Mouse (Mus musculus) CH12.LX (cell line): Measurements from ENCODE around the gene Pccb. TPM values are rescaled to one million over a fixed set of nuclear protein-coding genes. Genes with fewer than 3 reads are reported as not detected.

Experiments used
- DNase-seq: peaks from one replicate; pipeline ENCODE4 v3.0.0-alpha.2; 2013; ENCODE audit errors: extremely low read depth
- H3K27ac ChIP-seq: 2 replicates; pipeline ENCODE4 v1.5.1; 2012; ENCODE audit warnings: low read depth, mild to moderate bottlenecking, control low read depth, moderate library complexity; ENCODE audit not compliant: insufficient read depth
- H3K27me3 ChIP-seq: replicated peaks from 2 replicates; pipeline ENCODE3; 2012; ENCODE audit warnings: inconsistent platforms
- H3K36me3 ChIP-seq, 2 experiments: replicated peaks in 1 of 2; 2 replicates each; pipeline versions ENCODE3 to v1.6.1; 2012; ENCODE audit warnings: inconsistent platforms in 1 of 2, low read length in 1 of 2, mild to moderate bottlenecking in 1 of 2, mixed read lengths in 1 of 2, moderate library complexity in 1 of 2; ENCODE audit not compliant: control insufficient read depth in 1 of 2, insufficient read depth in 1 of 2
- H3K4me1 ChIP-seq, 2 experiments: 2 replicates each; pipeline ENCODE4 v1.6.1; 2012; ENCODE audit warnings: inconsistent platforms in 1 of 2, moderate library complexity in 1 of 2; ENCODE audit not compliant: insufficient read depth in 2 of 2, control insufficient read depth in 1 of 2
- H3K4me2 ChIP-seq: 2 replicates; pipeline ENCODE4 v1.6.1; 2012; ENCODE audit warnings: low read depth, mild to moderate bottlenecking, control low read depth; ENCODE audit not compliant: poor library complexity, insufficient read depth, severe bottlenecking
- H3K4me3 ChIP-seq, 3 experiments: fragments of 150-350 bp in 1 of 3; sonication (generic) in 1 of 3; replicated peaks in 1 of 3; 2 replicates each; pipeline versions ENCODE3 to v1.5.1; 2011 to 2012; ENCODE audit warnings: low read depth in 2 of 3, low read length in 2 of 3, mild to moderate bottlenecking in 2 of 3, moderate library complexity in 2 of 3, control low read depth in 1 of 3, improper control_type of control experiment in 1 of 3, inconsistent platforms in 1 of 3, mixed read lengths in 1 of 3; ENCODE audit not compliant: poor library complexity in 1 of 3
- H3K79me2 ChIP-seq: replicated peaks from 2 replicates; pipeline ENCODE4 v1.6.1; 2012; ENCODE audit warnings: mild to moderate bottlenecking, moderate library complexity; ENCODE audit not compliant: control insufficient read depth, poor library complexity, insufficient read depth, severe bottlenecking; ENCODE audit errors: extremely low read depth
- H3K9ac ChIP-seq: 2 replicates; pipeline ENCODE4 v1.6.1; 2012; ENCODE audit warnings: low read depth, mild to moderate bottlenecking, control low read depth, moderate library complexity; ENCODE audit not compliant: insufficient read depth
- H3K9me3 ChIP-seq: replicated peaks from 2 replicates; pipeline ENCODE3; 2012; ENCODE audit warnings: low read length, inconsistent platforms, mixed read lengths
- CHD2 ChIP-seq: IDR thresholded peaks from 2 replicates; pipeline ENCODE4 v1.6.1; 2011; ENCODE audit warnings: low read length, improper control_type of control experiment
- CTCF ChIP-seq, 2 experiments: IDR thresholded peaks in 1 of 2; conservative IDR thresholded peaks in 1 of 2; 2 replicates each; pipeline ENCODE4 v1.5.1; 2011 to 2012; ENCODE audit warnings: low read depth in 2 of 2, low read length in 2 of 2, improper control_type of control experiment in 1 of 2, inconsistent platforms in 1 of 2, mild to moderate bottlenecking in 1 of 2, moderate library complexity in 1 of 2
- E2F4 ChIP-seq: IDR thresholded peaks from 2 replicates; pipeline ENCODE4 v1.6.1; 2011; ENCODE audit warnings: low read depth, low read length, improper control_type of control experiment; ENCODE audit not compliant: insufficient replicate concordance
- EP300 ChIP-seq: IDR thresholded peaks from 2 replicates; pipeline ENCODE4 v1.6.1; 2011; ENCODE audit warnings: low read length, improper control_type of control experiment
- ETS1 ChIP-seq: conservative IDR thresholded peaks from 2 replicates; pipeline ENCODE4 v1.6.1; 2012; ENCODE audit warnings: low read depth, mild to moderate bottlenecking, inconsistent platforms, low read length, improper control_type of control experiment, moderate library complexity
- GABPA ChIP-seq: IDR thresholded peaks from 2 replicates; pipeline ENCODE4 v1.6.1; 2012; ENCODE audit warnings: low read depth, low read length, improper control_type of control experiment, inconsistent platforms; ENCODE audit not compliant: insufficient replicate concordance
- JUND ChIP-seq: conservative IDR thresholded peaks from 2 replicates; pipeline ENCODE4 v1.6.1; 2011; ENCODE audit warnings: low read depth, low read length, improper control_type of control experiment
- MAFK ChIP-seq: IDR thresholded peaks from 2 replicates; pipeline ENCODE4 v1.6.1; 2011; ENCODE audit warnings: low read length, improper control_type of control experiment; ENCODE audit not compliant: insufficient replicate concordance
- MYC ChIP-seq: IDR thresholded peaks from 2 replicates; pipeline ENCODE4 v1.6.1; 2011; ENCODE audit warnings: low read depth, mild to moderate bottlenecking, improper control_type of control experiment, low read length
- NELFE ChIP-seq: IDR thresholded peaks from 2 replicates; pipeline ENCODE4 v1.6.1; 2011; ENCODE audit warnings: low read depth, low read length, improper control_type of control experiment
- NRF1 ChIP-seq: IDR thresholded peaks from 2 replicates; pipeline ENCODE4 v1.6.1; 2014; ENCODE audit warnings: low read depth, mild to moderate bottlenecking, inconsistent platforms, low read length, improper control_type of control experiment, moderate library complexity
- POLR2AphosphoS2 ChIP-seq: IDR thresholded peaks from 2 replicates; pipeline ENCODE4 v1.6.1; 2011; ENCODE audit warnings: low read depth, low read length, improper control_type of control experiment
- RAD21 ChIP-seq: IDR thresholded peaks from 2 replicates; pipeline ENCODE4 v1.6.1; 2011; ENCODE audit warnings: low read depth, mild to moderate bottlenecking, low read length, improper control_type of control experiment, moderate library complexity
- RCOR1 ChIP-seq: conservative IDR thresholded peaks from 2 replicates; pipeline ENCODE4 v1.6.1; 2012; ENCODE audit warnings: low read depth, mild to moderate bottlenecking, inconsistent platforms, low read length, improper control_type of control experiment
- TCF12 ChIP-seq: IDR thresholded peaks from 2 replicates; pipeline ENCODE4 v1.6.1; 2014; ENCODE audit warnings: low read depth, mild to moderate bottlenecking, inconsistent platforms, low read length, improper control_type of control experiment
- USF2 ChIP-seq: conservative IDR thresholded peaks from 2 replicates; pipeline ENCODE4 v1.6.1; 2011; ENCODE audit warnings: low read depth, low read length, improper control_type of control experiment
- dilution Hi-C: fragments of 300-500 bp; cut with MboI; formaldehyde crosslinking; loops from 2 replicates; pipeline ENCODE4 v1.14.3; 2020; ENCODE audit warnings: low sequenced_read_pairs; ENCODE audit not compliant: extremely low pct_unique_long_range_greater_than_20kb, extremely low pct_ligation_motif_present
- in situ Hi-C: fragments of 300-500 bp; cut with MboI; formaldehyde crosslinking; loops from 3 replicates; pipeline ENCODE4 v1.14.3; 2019; ENCODE audit warnings: low sequenced_read_pairs, low pct_ligation_motif_present, low pct_unique_long_range_greater_than_20kb, mixed read lengths
- polyA plus RNA-seq: library from polyadenylated mRNA; unstranded; fragments of >175 nt; gene quantifications from 2 replicates; pipeline ENCODE4 v1.2.1, GENCODE M21; 2012; ENCODE audit warnings: low read depth; ENCODE audit not compliant: insufficient read length
- total RNA-seq, 2 experiments: library from RNA; depleted of rRNA; stranded (reverse); fragments of 300-350 nt in 1 of 2; fragments of >200 nt in 1 of 2; gene quantifications; 2 replicates each; pipeline ENCODE4 v1.2.3; 2012 to 2014

Gene Pccb
- total and polyA plus RNA-seq, 3 experiments = 18.4 to 31.6 (median 18.7) TPM

DNA sequence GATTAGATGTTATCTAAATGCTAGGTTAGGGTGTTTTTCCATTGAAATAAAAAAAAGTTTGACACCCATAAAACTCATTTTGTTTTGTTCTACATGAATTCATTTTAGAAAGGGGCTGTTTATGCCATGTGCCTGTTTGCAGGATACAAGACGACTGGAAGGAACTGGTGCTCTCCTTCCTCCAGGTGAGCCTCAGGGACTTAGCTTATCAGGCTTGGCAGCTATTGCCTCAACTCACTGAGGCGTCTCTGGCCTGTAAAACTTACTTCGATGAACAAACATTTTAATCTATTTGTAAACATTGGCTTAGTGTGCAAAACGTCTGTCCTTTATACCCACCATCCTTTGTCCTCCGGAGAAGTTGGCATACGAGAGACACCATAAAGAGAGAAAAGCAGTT is 18.0 kb upstream of the Pccb start:
- no peak overlapping the region for H3K4me3 ChIP-seq

DNA sequence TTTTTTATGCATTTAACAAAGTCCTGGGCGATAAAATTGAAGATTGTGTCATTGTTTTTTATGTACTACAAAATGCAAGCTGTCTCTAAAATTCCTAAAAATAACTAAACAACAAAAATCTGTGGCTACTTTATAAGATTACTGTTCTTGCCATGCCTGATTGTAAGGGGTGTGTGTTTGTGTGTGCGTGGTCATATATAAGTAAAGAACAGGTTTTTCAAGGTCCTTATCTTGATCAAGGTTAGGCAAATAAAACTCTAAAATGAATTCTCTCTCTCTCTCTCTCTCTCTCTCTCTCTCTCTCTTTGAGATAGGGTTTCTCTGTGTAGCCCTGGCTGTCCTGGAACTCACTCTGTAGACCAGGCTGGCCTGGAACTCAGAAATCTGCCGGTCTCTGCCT is 17.3 kb upstream of the Pccb start:
- Histone ChIP-seq H3K27ac (no peak overlapping the region), H3K79me2 (no peaks in the 10 kb centered on the region)
- TF ChIP-seq CTCF (conservative IDR thresholded peaks at IDR 0.05 in 1 of 2, IDR thresholded peaks at IDR 0.05 in 1 of 2; ENCODE audit: low read depth in 2 of 2, low read length in 2 of 2) (no peak), USF2 (no peak), TCF12 (no peak), NELFE (no peak), RAD21 (no peak), CHD2 (no peak), ETS1 (no peak), JUND (no peak), E2F4 (no peak), RCOR1 (no peak), GABPA (no peak), MAFK (no peak), MYC (no peak), NRF1 (no peak)
- TF ChIP-seq, all 38 proteins: peak for 0
- DNase-seq = no peak
- Histone ChIP-seq H3K4me1 (no peaks in the 10 kb centered on the region), H3K9me3 (no peaks in the 10 kb centered on the region), H3K27me3 (no peaks in the 10 kb centered on the region), H3K4me3 (no peak overlapping the region), H3K4me2 (no peak overlapping the region), H3K36me3 (no peaks in the 10 kb centered on the region), H3K9ac (no peak overlapping the region)
- dilution Hi-C loops (no loop called here), in situ Hi-C loops (no loop called here)

More for the DNA sequence above, 18.0 kb upstream of the Pccb start:
- no peak for TF ChIP-seq NELFE
- no peak for TF ChIP-seq MAFK
- no peak for TF ChIP-seq POLR2AphosphoS2
- TF ChIP-seq EP300 = no peak
- DNase-seq = no peak
- in situ Hi-C loops = no loop called here
- H3K27ac ChIP-seq = no peak overlapping the region
- no peaks in the 10 kb centered on the region for H3K36me3 ChIP-seq
- no peaks in the 10 kb centered on the region for H3K27me3 ChIP-seq
- dilution Hi-C loops = no loop called here
- H3K4me2 ChIP-seq = no peak overlapping the region
- H3K4me1 ChIP-seq = no peaks in the 10 kb centered on the region
- no peaks in the 10 kb centered on the region for H3K79me2 ChIP-seq
- H3K9me3 ChIP-seq = no peaks in the 10 kb centered on the region
- H3K9ac ChIP-seq = no peak overlapping the region
